Mouse (Mus musculus) hindbrain, embryonic 10.5 days (tissue): ENCODE data around the gene Nhsl2. TPM values are rescaled to one million over a fixed set of nuclear protein-coding genes. Genes with fewer than 3 reads are reported as not detected.
A peak's percentile ranks its signal among the peaks of the same experiment; 100 is the strongest.

Source experiments
- DNase-seq: peaks from one replicate; pipeline ENCODE4 v3.0.0-alpha.2; 2017; ENCODE audit warnings: low spot score
- H3K27ac ChIP-seq: fragments of 300-500 bp; sonication (generic); 2 replicates; pipeline ENCODE4 v1.5.1; 2016; ENCODE audit warnings: mild to moderate bottlenecking, moderate library complexity
- H3K27me3 ChIP-seq: fragments of 300-500 bp; sonication (generic); 2 replicates; pipeline ENCODE4 v1.6.1; 2016; ENCODE audit warnings: mild to moderate bottlenecking; ENCODE audit not compliant: poor library complexity, insufficient read depth, severe bottlenecking
- H3K36me3 ChIP-seq: fragments of 300-500 bp; sonication (generic); 2 replicates; pipeline ENCODE4 v1.6.1; 2016; ENCODE audit warnings: mild to moderate bottlenecking, moderate library complexity
- H3K4me1 ChIP-seq: fragments of 300-500 bp; sonication (generic); replicated peaks from 2 replicates; pipeline ENCODE4 v1.6.1; 2016; ENCODE audit warnings: mild to moderate bottlenecking
- H3K4me3 ChIP-seq: fragments of 300-500 bp; sonication (generic); 2 replicates; pipeline ENCODE4 v1.5.1; 2016; ENCODE audit warnings: mild to moderate bottlenecking, moderate library complexity
- H3K9me3 ChIP-seq: fragments of 300-500 bp; sonication (generic); 2 replicates; pipeline ENCODE4 v1.6.1; 2016; ENCODE audit warnings: mild to moderate bottlenecking, moderate library complexity
- WGBS: fragments of 180-500 bp; shearing (Covaris S2); methylation state at CpG from one replicate; pipeline ENCODE4 v1.1.7; 2016; 5-methylcytosine and 5-hydroxymethylcytosine counted together
- polyA plus RNA-seq: library from polyadenylated mRNA; unstranded; fragments of >200 nt; fragmentation: Nextera tagmentation; extraction: Ambion mirVana; gene quantifications from 2 replicates; pipeline ENCODE4 v1.2.1, GENCODE M21; 2016

Nhsl2 gene
- polyA plus RNA-seq, 1 experiment from 2014 or later = 16.4 TPM

GRCm38 (mm10) chrX:102004370-102004769, 155.2 kb downstream of the Nhsl2 start:
- DNase-seq = no peak
- Histone ChIP-seq H3K36me3 (no peaks in the 10 kb centered on the region), H3K27ac (peak overlapping the region; percentile 70), H3K27me3 (peaks cover 100% of the 10 kb centered on the region), H3K4me3 (peak overlapping the region; percentile 45), H3K9me3 (no peaks in the 10 kb centered on the region), H3K4me1 (peaks cover 32% of the 10 kb centered on the region)
- WGBS = 18% methylated on average over 7 of the region's 7 CpGs

- H3K9me3 ChIP-seq = no peaks in the 10 kb centered on the region
- 15% methylated on average over 10 of the region's 10 CpGs for WGBS
- H3K27me3 ChIP-seq = peaks cover 99% of the 10 kb centered on the region
- H3K27ac ChIP-seq = peak overlapping the region; percentile 70
- peak overlapping the region; percentile 45 for H3K4me3 ChIP-seq
- H3K4me1 ChIP-seq = peaks cover 32% of the 10 kb centered on the region
- no peaks in the 10 kb centered on the region for H3K36me3 ChIP-seq
- peak; percentile 27 for DNase-seq
These were observed 156.0 kb downstream of the Nhsl2 start for GRCm38 (mm10) chrX:102005141-102005641.

GRCm38 (mm10) chrX:102007935-102008334, 158.8 kb downstream of the Nhsl2 start:
- H3K36me3 ChIP-seq = no peaks in the 10 kb centered on the region
- no peak for DNase-seq
- peaks cover 88% of the 10 kb centered on the region for H3K27me3 ChIP-seq
- H3K9me3 ChIP-seq = no peaks in the 10 kb centered on the region
- H3K4me1 ChIP-seq = peaks cover 30% of the 10 kb centered on the region
- WGBS = 75% methylated on average over 2 of the region's 2 CpGs
- H3K4me3 ChIP-seq = no peak overlapping the region
- H3K27ac ChIP-seq = no peak overlapping the region

GRCm38 (mm10) chrX:102017213-102017923, 168.2 kb downstream of the Nhsl2 start:
- Histone ChIP-seq H3K27ac (0 out of 2 replicates have a peak overlapping the region, but pooled peaks have one; percentile 12), H3K27me3 (peaks cover 88% of the 10 kb centered on the region), H3K4me3 (no peak overlapping the region), H3K4me1 (peaks cover 12% of the 10 kb centered on the region), H3K36me3 (no peaks in the 10 kb centered on the region), H3K9me3 (no peaks in the 10 kb centered on the region)
- WGBS = 36% methylated on average over 9 of the region's 9 CpGs
- DNase-seq = no peak

- 37% methylated on average over 3 of the region's 3 CpGs for WGBS
These were observed 169.7 kb downstream of the Nhsl2 start for GRCm38 (mm10) chrX:102018890-102019289.

GRCm38 (mm10) chrX:102019471-102020240, 170.5 kb downstream of the Nhsl2 start:
- no peak for DNase-seq
- no peak overlapping the region for H3K4me3 ChIP-seq
- 66% methylated on average over 7 of the region's 7 CpGs for WGBS
- H3K9me3 ChIP-seq = no peaks in the 10 kb centered on the region
- H3K4me1 ChIP-seq = peaks cover 12% of the 10 kb centered on the region
- H3K36me3 ChIP-seq = no peaks in the 10 kb centered on the region
- peaks cover 89% of the 10 kb centered on the region for H3K27me3 ChIP-seq
- no peak overlapping the region for H3K27ac ChIP-seq

More at GRCm38 (mm10) chrX:102018890-102019289, 169.7 kb downstream of the Nhsl2 start:
- Histone ChIP-seq H3K4me1 (peaks cover 12% of the 10 kb centered on the region), H3K4me3 (no peak overlapping the region), H3K9me3 (no peaks in the 10 kb centered on the region), H3K27ac (no peak overlapping the region), H3K36me3 (no peaks in the 10 kb centered on the region), H3K27me3 (peaks cover 89% of the 10 kb centered on the region)
- no peak for DNase-seq

- Histone ChIP-seq H3K9me3 (no peaks in the 10 kb centered on the region), H3K4me3 (no peak overlapping the region), H3K4me1 (peaks cover 2% of the 10 kb centered on the region; the same call in 1 of the 2 replicates), H3K36me3 (no peaks in the 10 kb centered on the region), H3K27me3 (peaks cover 83% of the 10 kb centered on the region), H3K27ac (no peak overlapping the region)
- WGBS = 77% methylated on average over 3 of the region's 3 CpGs
- DNase-seq = no peak
These were observed 175.8 kb downstream of the Nhsl2 start for GRCm38 (mm10) chrX:102024976-102025375.

GRCm38 (mm10) chrX:102031851-102032250, 182.7 kb downstream of the Nhsl2 start:
- WGBS = 54% methylated on average over 6 of the region's 6 CpGs
- H3K27me3 ChIP-seq = peaks cover 77% of the 10 kb centered on the region
- H3K9me3 ChIP-seq = no peaks in the 10 kb centered on the region
- H3K36me3 ChIP-seq = no peaks in the 10 kb centered on the region
- DNase-seq = peak; percentile 41
- H3K27ac ChIP-seq = no peak overlapping the region
- no peak overlapping the region for H3K4me3 ChIP-seq
- H3K4me1 ChIP-seq = peaks cover 33% of the 10 kb centered on the region

GRCm38 (mm10) chrX:102032431-102032830, 183.2 kb downstream of the Nhsl2 start:
- H3K27me3 ChIP-seq = peaks cover 81% of the 10 kb centered on the region
- no peak overlapping the region for H3K4me3 ChIP-seq
- DNase-seq = peak; percentile 25
- no peak overlapping the region for H3K27ac ChIP-seq
- no peaks in the 10 kb centered on the region for H3K9me3 ChIP-seq
- peaks cover 33% of the 10 kb centered on the region for H3K4me1 ChIP-seq
- no peaks in the 10 kb centered on the region for H3K36me3 ChIP-seq
- 60% methylated on average over 8 of the region's 8 CpGs for WGBS

GRCm38 (mm10) chrX:102033566-102033965, 184.4 kb downstream of the Nhsl2 start:
- H3K27ac ChIP-seq = no peak overlapping the region
- no peaks in the 10 kb centered on the region for H3K36me3 ChIP-seq
- H3K4me3 ChIP-seq = no peak overlapping the region
- H3K4me1 ChIP-seq = peaks cover 33% of the 10 kb centered on the region
- no peak for DNase-seq
- H3K27me3 ChIP-seq = peaks cover 79% of the 10 kb centered on the region
- 84% methylated on average over 2 of the region's 2 CpGs for WGBS
- no peaks in the 10 kb centered on the region for H3K9me3 ChIP-seq

GRCm38 (mm10) chrX:102035671-102036070, 186.5 kb downstream of the Nhsl2 start:
- Histone ChIP-seq H3K36me3 (no peaks in the 10 kb centered on the region), H3K9me3 (no peaks in the 10 kb centered on the region), H3K27me3 (peaks cover 72% of the 10 kb centered on the region), H3K27ac (no peak overlapping the region), H3K4me3 (no peak overlapping the region), H3K4me1 (peaks cover 28% of the 10 kb centered on the region)
- no peak for DNase-seq
- WGBS = 50% methylated on average over 3 of the region's 3 CpGs

- peaks cover 23% of the 10 kb centered on the region for H3K4me1 ChIP-seq
- WGBS = 67% methylated on average over 3 of the region's 3 CpGs
- peaks cover 64% of the 10 kb centered on the region for H3K27me3 ChIP-seq
- no peaks in the 10 kb centered on the region for H3K9me3 ChIP-seq
- no peak overlapping the region for H3K4me3 ChIP-seq
- H3K36me3 ChIP-seq = no peaks in the 10 kb centered on the region
- no peak overlapping the region for H3K27ac ChIP-seq
- no peak for DNase-seq
These were observed 187.7 kb downstream of the Nhsl2 start for GRCm38 (mm10) chrX:102036866-102037361.

GRCm38 (mm10) chrX:102037506-102037905, 188.3 kb downstream of the Nhsl2 start:
- Histone ChIP-seq H3K4me3 (no peak overlapping the region), H3K36me3 (no peaks in the 10 kb centered on the region), H3K27ac (no peak overlapping the region), H3K9me3 (no peaks in the 10 kb centered on the region), H3K27me3 (peaks cover 66% of the 10 kb centered on the region), H3K4me1 (peaks cover 19% of the 10 kb centered on the region; the same call in 1 of the 2 replicates)
- WGBS = 49% methylated on average over 2 of the region's 2 CpGs
- no peak for DNase-seq
